Mouse (Mus musculus) neural tube, embryonic 14.5 days (tissue): ENCODE data around the gene Gm3012. TPM values are rescaled to one million over a fixed set of nuclear protein-coding genes. Genes with fewer than 3 reads are reported as not detected.
"Not testable (repeated sequence)": the region's sequence is repeated elsewhere in the genome, so short reads cannot be mapped to it uniquely, and the experiment has no call there.

Experiments used
- ATAC-seq: fragments of 200-750 bp; cut with Nextera tagmentation; 2 replicates; pipeline ENCODE4 v1.8.0; 2017; ENCODE audit warnings: low read depth, mild to moderate bottlenecking, moderate TSS enrichment, moderate library complexity
- H3K27ac ChIP-seq: fragments of 300-500 bp; sonication (generic); 2 replicates; pipeline ENCODE4 v1.5.1; 2014; ENCODE audit warnings: low read depth, mild to moderate bottlenecking, control low read depth, low read length, moderate library complexity, mixed read lengths
- H3K27me3 ChIP-seq: fragments of 300-500 bp; sonication (generic); 2 replicates; pipeline ENCODE4 v1.6.1; 2014; ENCODE audit warnings: low read length; ENCODE audit not compliant: control insufficient read depth, insufficient read depth
- H3K36me3 ChIP-seq: fragments of 300-500 bp; sonication (generic); 2 replicates; pipeline ENCODE4 v1.6.1; 2014; ENCODE audit warnings: low read length, mixed read lengths; ENCODE audit not compliant: control insufficient read depth, insufficient read depth
- H3K4me1 ChIP-seq: fragments of 300-500 bp; sonication (generic); 2 replicates; pipeline ENCODE4 v1.6.1; 2014; ENCODE audit warnings: low read length; ENCODE audit not compliant: control insufficient read depth, insufficient read depth
- H3K4me2 ChIP-seq: fragments of 300-500 bp; sonication (generic); 2 replicates; pipeline ENCODE4 v1.6.1; 2014; ENCODE audit warnings: mild to moderate bottlenecking, low read depth, low read length, control low read depth
- H3K4me3 ChIP-seq: fragments of 300-500 bp; sonication (generic); 2 replicates; pipeline ENCODE4 v1.5.1; 2014; ENCODE audit warnings: low read depth, low read length, control low read depth, mixed read lengths
- H3K9ac ChIP-seq: fragments of 300-500 bp; sonication (generic); replicated peaks from 2 replicates; pipeline ENCODE4 v1.6.1; 2014; ENCODE audit warnings: low read depth, mild to moderate bottlenecking, control low read depth, low read length, mixed read lengths
- H3K9me3 ChIP-seq: fragments of 300-500 bp; sonication (generic); 2 replicates; pipeline ENCODE4 v1.6.1; 2016; ENCODE audit warnings: low read length; ENCODE audit not compliant: control insufficient read depth
- WGBS: fragments of 180-500 bp; shearing (Covaris S2); extraction: QIAGEN DNeasy Blood & Tissue Kit; methylation state at CpG from one replicate; pipeline ENCODE4 v1.1.7; 2014; 5-methylcytosine and 5-hydroxymethylcytosine counted together
- polyA plus RNA-seq: library from polyadenylated mRNA; unstranded; fragments of >200 nt; fragmentation: Nextera tagmentation; extraction: Ambion mirVana; gene quantifications from 2 replicates; pipeline ENCODE4 v1.2.1, GENCODE M21; 2014

Gm3012 gene
- polyA plus RNA-seq = not detected in 2 replicates

- no CpG with 5 or more reads among the region's 2 CpGs for WGBS
- H3K36me3 ChIP-seq, ATAC-seq, H3K9me3 ChIP-seq, H3K4me2 ChIP-seq, H3K4me1 ChIP-seq, H3K4me3 ChIP-seq, H3K27ac ChIP-seq, H3K9ac ChIP-seq, H3K27me3 ChIP-seq: not testable (repeated sequence)
These were observed at the start of gene Gm3012 for GRCm38 (mm10) chr14:3634212-3634611. TSS of gene Gm3012 (plus strand) at chr14:3634512.

GRCm38 (mm10) chr14:3651730-3652129 lies 17.4 kb downstream of the Gm3012 start, which contains the start of gene Gm3020:
TSS of gene Gm3020 (plus strand) at chr14:3652030.
- not testable (repeated sequence) for H3K27me3 ChIP-seq, H3K4me3 ChIP-seq, H3K4me1 ChIP-seq, ATAC-seq, H3K27ac ChIP-seq, H3K9ac ChIP-seq, H3K36me3 ChIP-seq, H3K4me2 ChIP-seq, H3K9me3 ChIP-seq
- WGBS = no CpG with 5 or more reads among the region's 32 CpGs

- H3K4me3 ChIP-seq, ATAC-seq, H3K27ac ChIP-seq, H3K36me3 ChIP-seq, H3K9me3 ChIP-seq, H3K27me3 ChIP-seq, H3K4me2 ChIP-seq, H3K9ac ChIP-seq, H3K4me1 ChIP-seq: not testable (repeated sequence)
- WGBS = no CpG with 5 or more reads among the region's 3 CpGs
These were observed 54.2 kb downstream of the Gm3012 start, which contains the start of gene Gm3043 for GRCm38 (mm10) chr14:3688483-3688882. TSS of gene Gm3043 (plus strand) at chr14:3688783.

Other genes starting within 250 kb of the Gm3012 start
- not detected in 2 replicates for gene Gm10413, start 239.4 kb upstream of the Gm3012 start, polyA plus RNA-seq
- 21.2 and 26.3 TPM in 2 replicates for gene Gm10409, start 221.9 kb upstream of the Gm3012 start, polyA plus RNA-seq
- gene Gm3005, start 206.4 kb upstream of the Gm3012 start, polyA plus RNA-seq = 9.2 and 12.1 TPM in 2 replicates
- not detected in 2 replicates for gene Gm10408, start 185.1 kb upstream of the Gm3012 start, polyA plus RNA-seq
- 21.2 and 26.3 TPM in 2 replicates for gene Gm3020, start 17.5 kb downstream of the Gm3012 start, polyA plus RNA-seq
- not detected in 2 replicates for gene Gm3043, start 54.3 kb downstream of the Gm3012 start, polyA plus RNA-seq
- 5.8 and 8.8 TPM in 2 replicates for gene Gm3002, start 175.6 kb downstream of the Gm3012 start, polyA plus RNA-seq
- 0.28 and 0.39 TPM in 2 replicates for gene Gm3033, start 211.7 kb downstream of the Gm3012 start, polyA plus RNA-seq
- gene Gm2916, start 249.7 kb downstream of the Gm3012 start, polyA plus RNA-seq = not detected in 2 replicates